Mouse (Mus musculus): ENCODE measurements around the gene Mapkapk3. TPM values are rescaled to one million over a fixed set of nuclear protein-coding genes. Genes with fewer than 3 reads are reported as not detected.

Mapkapk3 gene
- polyA plus RNA-seq, 1 experiment from 2014 or later: 1.8 TPM

Small RNA genes lying within 50 kb of the gene (microRNA-seq; reads per million reads assigned to microRNA genes)
- not detected for gene Gm22238

Other genes starting within 250 kb of the Mapkapk3 start
- 19.7 and 23.4 TPM in 2 replicates for gene Dock3, start 58.0 kb downstream of the Mapkapk3 start, polyA plus RNA-seq (2015; fragmentation: Nextera tagmentation; extraction: Ambion mirVana)
- gene Cish, start 6.1 kb upstream of the Mapkapk3 start, polyA plus RNA-seq (2015; fragmentation: Nextera tagmentation; extraction: Ambion mirVana): 9.5 and 11.5 TPM in 2 replicates
- 14.6 and 16.0 TPM in 2 replicates for gene Hemk1, start 48.5 kb upstream of the Mapkapk3 start, polyA plus RNA-seq (2015; fragmentation: Nextera tagmentation; extraction: Ambion mirVana)
- gene 6430571L13Rik, start 50.7 kb upstream of the Mapkapk3 start, polyA plus RNA-seq (2015; fragmentation: Nextera tagmentation; extraction: Ambion mirVana): 4.1 and 4.5 TPM in 2 replicates
- gene Cacna2d2, start 109.7 kb upstream of the Mapkapk3 start, polyA plus RNA-seq (2015; fragmentation: Nextera tagmentation; extraction: Ambion mirVana): 3.9 and 4.2 TPM in 2 replicates
- gene Tmem115, start 244.1 kb upstream of the Mapkapk3 start, polyA plus RNA-seq (2015; fragmentation: Nextera tagmentation; extraction: Ambion mirVana): 45.7 and 45.8 TPM in 2 replicates